Mouse (Mus musculus): Measurements from ENCODE around the gene Stk32b. TPM values are rescaled to one million over a fixed set of nuclear protein-coding genes. Genes with fewer than 3 reads are reported as not detected.

Gene Stk32b
- total RNA-seq (2021) = 10 to 100 TPM in 1 of 2 experiments, 1 to 10 TPM in 1; 8.0 to 10.7 TPM
- long read RNA-seq, partial matches to known transcripts = 1 of 3 reads
- long read RNA-seq, other reads (novel, unspliced or antisense) = 1 of 3 reads

DNA sequence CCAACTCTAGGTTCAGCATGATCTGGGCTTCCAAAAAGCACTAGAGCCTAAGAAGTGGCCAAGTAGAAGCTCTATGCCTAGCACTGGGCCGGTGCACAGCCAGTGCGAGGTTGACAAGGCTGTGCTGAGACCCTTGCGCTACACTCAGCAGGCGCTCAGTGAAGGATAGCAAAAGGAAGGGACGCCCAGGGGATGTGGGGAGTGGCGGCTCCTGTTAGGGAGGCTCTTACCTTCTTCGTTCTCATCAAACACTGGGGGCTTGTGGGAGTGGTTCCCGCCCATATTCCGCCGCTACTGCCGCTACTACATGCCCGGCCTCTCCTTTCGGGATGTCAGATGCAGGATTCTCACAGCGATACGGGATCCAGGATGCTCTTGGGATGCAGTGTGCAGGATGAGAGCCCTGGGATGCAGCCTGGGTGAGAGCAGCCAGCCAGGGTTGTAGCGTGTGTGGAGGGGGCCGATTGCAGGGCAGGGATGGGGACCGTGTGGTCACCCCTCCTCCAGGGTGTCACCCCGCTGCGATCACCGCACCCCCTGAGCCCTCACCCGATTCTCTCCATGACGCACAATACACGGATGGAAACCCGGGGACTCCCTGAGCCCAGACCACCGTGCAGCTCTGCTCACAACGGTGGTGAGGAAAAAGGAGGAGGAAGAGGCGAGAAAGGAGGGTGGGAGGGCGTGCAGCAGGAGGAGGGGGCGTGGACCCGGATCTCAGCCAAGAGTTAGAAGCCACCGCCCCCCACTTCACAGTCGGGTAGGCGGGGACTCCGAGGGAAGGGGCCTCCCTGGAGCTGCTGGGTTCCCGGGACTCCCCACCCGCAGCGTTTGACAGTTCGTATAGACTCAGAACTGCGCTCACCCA, at the start of gene Stk32b:
Gene Stk32b, minus strand, starts transcription at position 667 of the 868 bp plus-strand sequence.
- DNase-seq (ENCODE audit: low spot score in 2 of 2) = peak; percentile 47 to 57

DNA sequence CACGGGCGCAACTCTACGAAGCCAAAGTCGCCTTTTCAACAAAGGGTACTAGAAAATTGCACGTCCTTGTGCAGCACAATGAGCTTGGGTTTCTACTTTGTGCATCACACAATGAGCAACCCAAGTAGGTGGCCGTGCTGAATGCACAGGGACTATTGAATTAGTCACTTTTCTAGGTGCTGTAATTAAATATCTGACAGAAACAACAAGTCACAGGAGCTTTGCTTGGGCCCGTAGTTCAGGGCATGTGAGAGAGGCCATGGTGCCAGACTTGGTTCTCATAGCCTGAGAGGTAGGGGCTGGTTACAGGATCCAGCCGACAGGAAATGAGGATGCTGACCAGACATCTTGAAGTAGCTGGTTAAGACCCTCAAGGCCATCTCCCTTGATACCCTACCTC, 48.9 kb upstream of the Stk32b start:
- no peak for DNase-seq (ENCODE audit: low spot score in 2 of 2)

DNA sequence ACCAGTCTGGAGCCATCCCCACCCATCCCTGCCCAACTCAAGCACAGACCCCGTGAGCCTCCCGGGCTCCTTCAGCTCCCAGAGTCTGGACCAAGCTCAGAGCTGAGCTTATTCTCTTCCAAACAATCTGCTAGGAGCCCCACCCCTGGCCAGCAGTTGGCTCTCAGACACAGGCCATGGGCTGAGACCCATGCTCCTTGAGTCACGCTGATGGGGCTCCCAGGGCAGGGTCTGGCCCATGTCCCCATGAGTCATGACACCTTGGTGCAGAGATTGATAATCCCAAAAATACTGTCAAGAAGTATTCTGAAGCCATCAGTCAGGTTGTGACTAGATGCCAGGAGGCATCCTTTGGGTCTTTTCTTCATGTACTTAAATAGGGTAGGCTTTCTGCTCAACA, 45.1 kb upstream of the Stk32b start:
- no peak for DNase-seq (ENCODE audit: low spot score in 2 of 2)

DNA sequence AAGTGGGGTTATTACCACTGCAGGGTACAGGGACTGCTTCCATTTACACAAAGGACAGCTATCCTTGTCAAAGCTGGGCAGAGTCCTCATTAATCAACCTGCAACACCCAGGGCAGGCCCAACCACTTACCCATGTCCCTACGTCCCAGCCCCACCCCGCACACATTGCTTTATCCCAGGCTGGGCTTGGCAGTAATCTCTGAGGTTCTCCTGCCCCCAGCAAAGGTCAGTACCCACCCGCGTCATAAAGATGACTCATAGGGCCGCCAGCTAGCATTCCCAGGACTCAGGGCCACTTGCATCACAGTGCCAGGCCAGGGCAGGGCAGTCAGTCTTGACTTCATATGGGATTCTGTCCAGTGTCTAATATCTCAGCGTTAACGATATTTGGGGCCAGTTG, 36.4 kb upstream of the Stk32b start:
- DNase-seq (ENCODE audit: low spot score in 2 of 2) = no peak

DNA sequence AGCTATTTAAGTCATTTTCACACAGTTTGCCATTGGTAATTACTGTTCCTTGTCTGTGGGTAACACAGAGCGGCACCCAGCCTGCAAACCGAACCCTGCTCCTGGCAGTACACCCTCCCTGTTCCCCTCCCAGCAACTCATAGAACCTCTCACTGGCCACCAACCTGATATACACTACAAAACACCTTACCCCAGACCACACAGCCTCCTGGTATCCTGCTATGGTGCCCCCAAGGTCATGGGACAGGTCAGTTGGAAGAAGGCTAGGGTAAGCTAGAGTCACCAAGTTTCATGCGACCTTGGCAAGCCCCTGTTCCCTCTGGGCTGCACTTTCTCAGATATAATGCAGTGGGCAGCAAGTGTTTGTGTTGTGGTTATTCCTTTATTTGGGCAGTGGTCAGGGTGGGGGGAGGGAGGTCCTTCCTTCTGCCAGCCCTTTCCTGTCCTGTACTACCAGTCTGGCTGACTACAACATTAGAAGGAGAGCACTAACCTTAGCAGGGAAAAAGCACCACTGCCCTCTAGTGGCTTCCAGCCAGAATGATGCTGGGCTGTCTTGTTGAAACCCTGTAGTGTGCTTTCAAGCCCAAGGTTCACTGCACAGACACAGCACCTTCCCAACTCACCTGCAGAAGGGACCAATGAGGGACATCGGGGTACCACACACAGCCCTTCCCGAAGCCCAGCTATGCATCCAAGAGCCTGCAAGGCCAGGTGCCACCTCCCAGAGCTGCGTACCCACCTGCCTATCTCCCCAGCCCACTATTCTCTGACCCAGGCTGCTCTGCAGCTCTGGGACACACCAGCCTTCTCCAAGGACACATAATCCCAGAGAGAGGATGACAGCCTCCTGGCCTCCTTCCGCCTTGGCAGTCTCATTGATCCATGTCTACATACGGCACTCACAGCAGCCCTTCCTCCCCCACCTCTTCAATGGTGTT, 35.3 kb upstream of the Stk32b start:
- DNase-seq (ENCODE audit: low spot score in 2 of 2) = peak; percentile 82 to 83

DNA sequence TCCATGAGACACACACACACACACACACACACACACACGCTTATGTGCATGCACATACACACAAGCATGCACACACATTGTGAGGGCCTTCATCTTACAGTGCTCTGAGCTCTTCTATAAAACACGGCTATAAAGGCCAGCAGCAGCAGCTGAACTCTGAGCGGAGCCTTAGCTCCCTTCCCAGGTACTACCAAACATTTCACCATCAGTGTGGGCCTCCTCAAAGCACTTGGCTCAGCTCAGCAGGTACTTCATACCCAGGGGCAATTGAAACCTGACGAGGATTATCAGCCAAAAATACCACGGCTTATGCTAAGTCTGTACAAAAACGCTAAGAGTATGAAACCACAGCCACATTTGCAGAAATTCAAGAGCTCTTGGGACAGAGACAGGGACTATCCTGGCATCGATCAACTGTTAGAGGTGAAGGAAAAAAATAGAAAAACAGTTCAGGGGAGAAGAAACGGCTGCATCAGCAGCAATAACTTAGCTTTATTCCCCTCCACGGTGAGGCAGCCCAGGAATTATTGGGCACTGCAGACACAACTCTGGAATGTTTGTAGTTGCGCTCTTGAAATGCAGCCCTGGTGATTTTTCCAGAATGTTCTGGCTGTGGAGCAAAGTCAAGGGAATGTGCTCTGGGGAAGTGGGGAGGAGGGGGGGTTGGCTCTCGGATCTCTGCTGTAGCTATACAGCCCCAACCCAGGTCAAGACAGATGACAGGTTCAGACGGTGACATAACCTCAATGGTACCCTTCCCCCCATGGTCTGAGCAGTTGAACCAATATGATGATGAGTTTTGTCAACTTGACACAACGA, 27.1 kb upstream of the Stk32b start:
- no peak for DNase-seq (ENCODE audit: low spot score in 2 of 2)

DNA sequence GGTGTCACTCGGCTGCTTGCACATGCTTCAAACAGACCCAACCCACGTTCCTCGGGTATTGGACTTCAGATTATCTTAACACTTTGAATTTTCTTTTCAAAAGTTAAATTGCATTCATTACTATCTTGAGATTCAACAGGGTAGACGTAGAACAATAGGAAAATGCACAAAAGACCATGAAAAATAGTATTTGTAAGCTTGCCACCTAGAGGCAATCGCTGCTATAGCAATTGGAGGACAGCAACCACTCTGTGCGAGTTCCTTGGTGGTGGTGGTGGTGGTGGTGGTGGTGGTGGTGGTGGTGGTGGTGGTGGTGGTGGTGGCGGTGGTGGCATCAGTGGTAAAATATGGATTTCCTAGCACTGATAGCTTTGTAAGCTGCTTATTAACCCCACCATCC, 19.2 kb upstream of the Stk32b start:
- no peak for DNase-seq (ENCODE audit: low spot score in 2 of 2)

DNA sequence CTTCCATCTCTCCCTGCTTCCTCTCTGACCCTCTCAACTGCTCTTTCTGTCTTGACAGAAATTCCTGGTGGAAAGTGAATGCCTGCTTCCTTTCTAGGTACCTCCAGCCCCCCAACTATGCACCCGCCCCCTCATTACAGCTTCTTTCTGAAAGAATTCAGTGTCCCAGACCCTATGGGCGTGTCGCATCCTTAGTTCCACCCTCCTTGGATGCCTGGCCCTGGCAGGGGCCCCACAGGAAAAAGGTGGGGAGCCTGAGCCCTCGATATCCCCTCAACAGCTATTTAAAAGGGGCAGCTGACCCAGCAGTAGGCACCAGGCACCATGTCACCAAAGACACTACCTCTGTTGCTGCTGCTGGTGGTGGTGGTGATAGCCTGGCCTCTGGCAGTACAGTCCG, 18.3 kb upstream of the Stk32b start, which contains the start of gene Cytl1:
Gene Cytl1, plus strand, starts transcription at position 296 of the 400 bp plus-strand sequence.
- no peak for DNase-seq (ENCODE audit: low spot score in 2 of 2)

DNA sequence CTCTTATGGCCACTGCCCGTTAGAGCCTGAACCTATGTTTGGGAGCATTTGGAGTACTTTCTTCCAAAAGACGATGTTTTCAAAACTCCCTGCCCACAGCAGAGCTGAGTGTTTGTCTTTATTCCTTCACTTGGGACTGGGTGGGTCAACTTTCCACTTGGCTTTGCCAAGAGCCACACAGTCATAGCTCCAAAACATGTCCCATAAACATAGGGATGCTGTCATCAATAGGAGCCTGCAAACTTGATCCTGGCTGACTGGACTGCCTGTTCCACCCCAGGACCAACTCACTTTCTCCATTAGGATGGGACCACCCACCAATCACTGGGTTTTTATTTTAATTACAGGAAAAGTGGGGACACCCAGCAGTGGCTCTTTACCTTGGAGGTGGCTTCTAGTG, 13.8 kb upstream of the Stk32b start:
- no peak for DNase-seq (ENCODE audit: low spot score in 2 of 2)

DNA sequence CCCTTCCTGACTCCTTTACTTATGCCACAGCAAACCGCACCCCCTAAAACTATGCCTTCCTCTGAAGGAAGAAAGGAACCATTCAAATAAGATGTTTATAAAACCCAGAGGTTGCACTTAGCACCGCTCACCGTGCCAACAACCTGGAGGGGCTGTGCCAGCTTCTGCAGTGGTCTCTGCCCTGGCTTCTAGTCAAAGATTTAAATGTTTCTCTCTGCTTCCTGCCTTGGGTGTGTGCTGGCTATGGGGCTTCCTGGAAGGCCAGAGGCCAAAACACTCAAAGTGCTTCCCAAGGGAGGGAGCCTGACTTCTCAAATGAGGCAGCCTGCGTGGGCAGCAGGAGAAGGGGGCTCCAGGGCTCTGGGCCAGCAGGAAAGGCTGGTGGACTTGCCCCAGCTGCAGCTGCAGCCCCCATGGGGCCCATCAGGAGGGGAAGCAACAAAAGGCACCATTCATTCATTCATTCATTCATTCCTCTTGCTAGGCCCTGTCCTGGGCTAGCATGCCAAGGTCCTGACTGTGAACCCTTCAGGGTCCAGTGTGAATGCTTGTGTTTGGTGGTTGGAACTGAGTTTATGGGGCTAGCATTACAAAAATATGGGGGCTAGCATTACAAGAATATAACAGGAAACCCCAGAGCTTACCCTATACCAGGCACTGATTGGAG, 8.4 kb upstream of the Stk32b start:
- no peak for DNase-seq (ENCODE audit: low spot score in 2 of 2)

DNA sequence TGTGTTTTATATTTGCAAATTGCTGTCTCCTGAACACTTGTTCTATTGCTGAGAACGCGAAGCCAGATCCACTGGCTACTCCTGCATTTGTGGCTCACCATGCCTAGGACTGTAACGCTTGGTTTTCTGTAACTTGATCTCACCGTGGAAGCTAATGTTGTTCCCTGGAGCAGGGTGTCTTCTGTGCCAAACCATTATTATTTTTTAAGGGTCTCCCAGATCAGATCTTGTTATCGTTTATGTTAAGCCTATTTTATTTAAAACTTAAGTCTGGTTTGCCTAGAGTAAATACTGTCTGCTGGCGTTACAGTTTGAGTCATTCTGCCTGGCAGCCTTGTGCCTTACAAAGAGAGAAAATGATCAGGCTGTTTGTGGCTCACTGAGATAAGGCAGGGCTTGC, 3.7 kb upstream of the Stk32b start:
- no peak for DNase-seq (ENCODE audit: low spot score in 2 of 2)

DNA sequence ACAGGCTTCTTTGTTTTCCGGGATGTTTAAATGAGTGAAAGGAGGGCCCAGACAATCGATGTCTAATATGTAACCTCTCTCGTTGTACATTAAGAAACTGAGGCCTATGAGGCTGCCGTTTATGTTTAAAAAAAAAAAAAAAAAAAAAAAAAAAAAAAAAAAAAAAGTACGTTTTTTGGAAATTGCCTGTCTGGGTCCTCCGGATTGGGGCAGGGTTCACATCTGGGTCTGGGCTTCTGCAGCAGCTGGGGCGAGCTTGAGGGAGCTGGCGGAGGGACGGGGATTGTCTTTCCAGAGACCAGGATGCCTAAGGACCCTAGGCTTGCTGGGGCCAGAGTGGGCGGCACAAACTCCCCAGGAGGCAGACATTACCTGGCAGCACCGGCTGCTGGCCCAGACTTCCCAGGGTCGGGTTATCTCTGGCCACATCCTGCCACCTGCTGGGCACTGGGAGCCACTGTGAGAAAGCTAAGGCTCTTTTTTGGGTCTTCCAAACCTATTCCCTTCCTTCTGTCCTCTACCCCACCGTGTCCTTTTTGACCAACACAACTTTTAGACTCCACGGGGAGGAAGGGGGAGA, 503 bp upstream of the Stk32b start:
- peak; percentile 66 to 81 for DNase-seq (ENCODE audit: low spot score in 2 of 2)

DNA sequence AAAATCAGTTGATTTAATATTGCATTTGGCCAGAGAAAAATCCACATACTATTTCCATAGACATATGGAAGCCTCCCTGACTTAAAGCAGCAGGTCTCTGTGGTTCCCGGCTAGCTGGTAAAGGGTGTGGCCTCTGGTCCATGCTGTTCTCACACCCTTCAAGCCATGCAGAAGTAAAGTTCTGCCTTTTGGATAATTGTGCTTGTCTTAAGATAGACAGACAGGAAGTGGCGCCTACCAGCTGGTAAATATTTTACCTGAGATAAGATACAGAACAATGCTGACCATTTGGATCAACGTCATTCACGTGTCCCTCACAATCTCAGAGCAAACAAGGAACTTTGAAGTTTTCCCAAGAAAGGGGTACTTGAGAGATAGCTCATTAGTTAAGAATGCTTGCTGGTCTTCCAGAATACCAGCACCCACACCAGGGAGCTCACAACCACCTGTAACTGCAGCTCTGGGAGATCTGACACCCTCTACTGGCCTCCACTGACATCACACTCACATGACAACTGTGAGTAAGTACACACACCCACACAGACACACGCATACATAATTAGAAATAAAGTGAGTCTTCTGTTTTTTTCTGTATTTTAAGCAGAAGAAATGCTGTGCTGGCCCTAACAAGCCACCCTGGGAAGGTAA, 7.6 kb downstream of the Stk32b start:
- DNase-seq (ENCODE audit: low spot score in 2 of 2) = no peak

DNA sequence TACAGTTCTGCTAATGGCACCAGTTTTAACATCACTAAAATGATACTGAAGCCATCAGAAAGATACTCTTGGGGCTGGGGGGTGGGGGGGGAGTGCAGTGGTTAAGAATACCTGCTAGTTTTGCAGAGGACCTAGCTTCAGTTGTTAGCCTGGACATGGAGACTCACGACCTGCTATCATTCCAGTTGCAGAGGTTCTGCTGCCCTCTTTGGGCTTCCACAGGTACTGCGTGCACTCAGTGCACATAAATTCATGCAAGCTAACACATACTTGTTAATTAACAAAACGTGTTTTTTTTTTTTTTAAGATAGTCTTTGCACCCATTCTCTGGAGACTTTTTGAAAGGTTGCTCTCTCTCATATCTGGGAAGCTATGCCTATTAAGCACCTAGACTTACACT, 8.8 kb downstream of the Stk32b start:
- DNase-seq (ENCODE audit: low spot score in 2 of 2) = no peak

DNA sequence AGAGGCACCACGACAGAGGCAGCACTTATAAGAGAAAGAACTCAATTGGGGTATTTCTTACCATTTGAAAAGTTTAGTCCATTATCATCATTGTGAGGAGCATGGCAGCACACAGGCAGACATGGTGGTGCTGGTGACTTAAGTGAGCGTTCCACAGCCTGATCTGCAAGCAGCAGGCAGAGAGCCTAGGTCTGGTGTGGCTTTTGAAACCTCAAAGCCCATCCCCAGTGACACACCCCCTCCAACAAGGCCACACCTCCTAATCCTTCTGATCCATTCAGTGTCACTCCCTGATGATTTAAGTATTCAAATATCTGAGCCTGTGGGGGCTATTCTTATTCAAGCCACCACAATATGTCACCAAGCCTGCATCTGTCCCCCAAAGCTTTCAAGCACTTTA, 12.0 kb downstream of the Stk32b start:
- DNase-seq (ENCODE audit: low spot score in 2 of 2) = no peak

DNA sequence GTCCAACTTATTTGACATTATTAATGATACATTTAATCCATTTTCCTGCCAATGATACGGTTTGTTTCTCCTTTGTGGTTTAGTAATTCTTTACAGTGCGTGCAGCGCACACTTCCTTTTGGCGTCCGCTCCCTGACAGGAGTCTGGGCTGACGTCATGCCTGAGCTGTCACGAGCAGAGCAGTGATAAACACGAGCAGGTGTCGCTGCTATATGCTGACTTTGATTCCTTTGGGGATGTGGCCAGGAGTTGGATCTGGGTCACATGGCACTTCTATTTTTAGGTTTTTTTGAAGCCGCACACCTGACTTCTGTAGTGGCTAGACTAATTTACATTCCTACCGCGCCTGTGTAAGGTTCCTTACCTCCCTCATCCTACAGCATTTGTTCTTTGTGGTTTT, 17.2 kb downstream of the Stk32b start:
- no peak for DNase-seq (ENCODE audit: low spot score in 2 of 2)

DNA sequence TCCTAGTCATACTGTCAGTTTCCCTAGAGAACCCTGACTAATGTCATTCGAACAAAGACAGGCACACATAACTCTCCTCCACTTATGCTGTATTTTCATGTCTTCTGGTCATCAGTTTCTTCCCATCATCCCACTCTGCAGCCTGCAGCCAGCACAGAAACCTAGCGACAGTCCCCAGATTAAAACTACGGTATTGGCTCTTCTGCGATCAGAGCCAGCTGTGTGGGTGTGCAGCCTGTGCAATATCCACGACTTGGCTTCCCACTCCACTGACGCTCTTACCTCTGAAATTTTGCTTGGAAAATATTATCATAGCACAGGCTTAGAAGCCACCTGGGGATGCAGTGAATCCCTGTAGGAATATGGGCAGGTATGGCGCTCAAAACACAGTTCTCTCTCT, 19.7 kb downstream of the Stk32b start:
- DNase-seq (ENCODE audit: low spot score in 2 of 2) = peak in 1 of 2 experiments; percentile 26

DNA sequence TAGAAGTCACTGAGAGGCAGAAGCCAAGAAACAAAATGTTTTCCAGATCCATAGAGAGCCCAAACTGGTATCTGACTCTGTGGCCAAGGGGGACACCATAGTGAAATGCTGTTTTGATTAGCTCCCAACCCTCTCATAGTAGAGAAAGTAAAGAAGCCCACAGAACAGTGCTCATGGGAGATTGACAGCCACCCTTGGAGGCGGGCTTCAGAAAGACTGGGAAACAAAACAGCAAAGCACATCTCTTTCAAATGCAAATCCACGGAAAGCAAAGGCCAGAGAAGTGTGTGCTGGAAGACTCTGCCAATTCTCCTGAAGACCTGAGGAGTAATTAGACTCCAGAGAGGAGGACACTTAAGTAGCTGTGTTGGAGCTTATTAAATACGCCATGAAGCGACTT, 21.2 kb downstream of the Stk32b start:
- no peak for DNase-seq (ENCODE audit: low spot score in 2 of 2)

DNA sequence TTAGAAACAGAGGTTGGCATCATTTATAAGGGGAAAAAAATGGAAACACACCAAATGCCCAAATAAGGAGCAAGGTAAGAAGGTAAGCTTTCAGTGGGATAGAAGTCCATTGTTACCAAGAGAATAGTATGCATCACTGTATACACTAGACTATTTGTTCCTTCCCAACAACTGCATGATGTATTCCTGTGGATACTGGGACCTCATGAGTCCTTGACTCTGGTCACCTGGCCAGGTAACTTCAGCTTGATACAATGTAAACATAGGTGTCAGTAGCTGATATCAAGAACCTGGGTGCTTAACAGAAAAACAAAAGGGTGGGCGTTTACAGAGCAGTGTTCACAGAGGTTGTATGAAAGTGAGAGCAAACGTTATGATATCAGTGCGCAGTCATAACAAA, 24.2 kb downstream of the Stk32b start:
- no peak for DNase-seq (ENCODE audit: low spot score in 2 of 2)

DNA sequence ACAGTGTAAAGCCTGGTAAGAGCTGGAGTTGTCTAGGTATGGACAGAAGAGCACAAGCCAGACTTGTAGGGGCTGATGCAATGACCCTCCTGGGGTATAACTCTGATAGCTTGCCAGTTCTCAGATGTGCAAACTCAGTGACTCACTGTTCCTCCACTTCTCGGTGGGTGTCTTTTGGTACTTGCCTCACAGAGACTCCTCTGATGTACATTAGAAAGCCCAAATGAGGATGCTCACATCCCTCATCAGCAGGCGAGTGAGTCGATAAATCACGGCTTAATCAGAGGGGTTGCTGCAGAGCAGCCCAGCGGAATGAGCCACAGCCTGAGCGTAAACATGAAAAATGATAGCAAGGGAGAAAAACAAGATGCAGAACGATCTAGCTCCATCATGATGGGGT, 46.2 kb downstream of the Stk32b start:
- DNase-seq (ENCODE audit: low spot score in 2 of 2) = no peak
